Mouse (Mus musculus) CH12.LX (cell line): ENCODE data around the gene Vmn1r35. TPM values are rescaled to one million over a fixed set of nuclear protein-coding genes. Genes with fewer than 3 reads are reported as not detected.

Experiments used
- DNase-seq: peaks from one replicate; pipeline ENCODE4 v3.0.0-alpha.2; 2013; ENCODE audit errors: extremely low read depth
- H3K27ac ChIP-seq: 2 replicates; pipeline ENCODE4 v1.5.1; 2012; ENCODE audit warnings: low read depth, mild to moderate bottlenecking, control low read depth, moderate library complexity; ENCODE audit not compliant: insufficient read depth
- H3K27me3 ChIP-seq: replicated peaks from 2 replicates; pipeline ENCODE3; 2012; ENCODE audit warnings: inconsistent platforms
- H3K36me3 ChIP-seq, 2 experiments: replicated peaks in 1 of 2; 2 replicates each; pipeline versions ENCODE3 to v1.6.1; 2012; ENCODE audit warnings: inconsistent platforms in 1 of 2, low read length in 1 of 2, mild to moderate bottlenecking in 1 of 2, mixed read lengths in 1 of 2, moderate library complexity in 1 of 2; ENCODE audit not compliant: control insufficient read depth in 1 of 2, insufficient read depth in 1 of 2
- H3K4me1 ChIP-seq, 2 experiments: 2 replicates each; pipeline ENCODE4 v1.6.1; 2012; ENCODE audit warnings: inconsistent platforms in 1 of 2, moderate library complexity in 1 of 2; ENCODE audit not compliant: insufficient read depth in 2 of 2, control insufficient read depth in 1 of 2
- H3K4me2 ChIP-seq: 2 replicates; pipeline ENCODE4 v1.6.1; 2012; ENCODE audit warnings: low read depth, mild to moderate bottlenecking, control low read depth; ENCODE audit not compliant: poor library complexity, insufficient read depth, severe bottlenecking
- H3K4me3 ChIP-seq, 3 experiments: fragments of 150-350 bp in 1 of 3; sonication (generic) in 1 of 3; replicated peaks in 1 of 3; 2 replicates each; pipeline versions ENCODE3 to v1.5.1; 2011 to 2012; ENCODE audit warnings: low read depth in 2 of 3, low read length in 2 of 3, mild to moderate bottlenecking in 2 of 3, moderate library complexity in 2 of 3, control low read depth in 1 of 3, improper control_type of control experiment in 1 of 3, inconsistent platforms in 1 of 3, mixed read lengths in 1 of 3; ENCODE audit not compliant: poor library complexity in 1 of 3
- H3K79me2 ChIP-seq: replicated peaks from 2 replicates; pipeline ENCODE4 v1.6.1; 2012; ENCODE audit warnings: mild to moderate bottlenecking, moderate library complexity; ENCODE audit not compliant: control insufficient read depth, poor library complexity, insufficient read depth, severe bottlenecking; ENCODE audit errors: extremely low read depth
- H3K9ac ChIP-seq: 2 replicates; pipeline ENCODE4 v1.6.1; 2012; ENCODE audit warnings: low read depth, mild to moderate bottlenecking, control low read depth, moderate library complexity; ENCODE audit not compliant: insufficient read depth
- H3K9me3 ChIP-seq: replicated peaks from 2 replicates; pipeline ENCODE3; 2012; ENCODE audit warnings: low read length, inconsistent platforms, mixed read lengths
- CHD1 ChIP-seq: IDR thresholded peaks from 2 replicates; pipeline ENCODE4 v1.6.1; 2012; ENCODE audit warnings: low read depth, low read length, improper control_type of control experiment, inconsistent platforms
- CHD2 ChIP-seq: IDR thresholded peaks from 2 replicates; pipeline ENCODE4 v1.6.1; 2011; ENCODE audit warnings: low read length, improper control_type of control experiment
- CTCF ChIP-seq, 2 experiments: IDR thresholded peaks in 1 of 2; conservative IDR thresholded peaks in 1 of 2; 2 replicates each; pipeline ENCODE4 v1.5.1; 2011 to 2012; ENCODE audit warnings: low read depth in 2 of 2, low read length in 2 of 2, improper control_type of control experiment in 1 of 2, inconsistent platforms in 1 of 2, mild to moderate bottlenecking in 1 of 2, moderate library complexity in 1 of 2
- E2F4 ChIP-seq: IDR thresholded peaks from 2 replicates; pipeline ENCODE4 v1.6.1; 2011; ENCODE audit warnings: low read depth, low read length, improper control_type of control experiment; ENCODE audit not compliant: insufficient replicate concordance
- EP300 ChIP-seq: IDR thresholded peaks from 2 replicates; pipeline ENCODE4 v1.6.1; 2011; ENCODE audit warnings: low read length, improper control_type of control experiment
- ETS1 ChIP-seq: conservative IDR thresholded peaks from 2 replicates; pipeline ENCODE4 v1.6.1; 2012; ENCODE audit warnings: low read depth, mild to moderate bottlenecking, inconsistent platforms, low read length, improper control_type of control experiment, moderate library complexity
- IRF4 ChIP-seq: IDR thresholded peaks from 2 replicates; pipeline ENCODE4 v1.6.1; 2014; ENCODE audit warnings: low read depth, mild to moderate bottlenecking, inconsistent platforms, low read length, improper control_type of control experiment
- JUND ChIP-seq: conservative IDR thresholded peaks from 2 replicates; pipeline ENCODE4 v1.6.1; 2011; ENCODE audit warnings: low read depth, low read length, improper control_type of control experiment
- KAT2A ChIP-seq: IDR thresholded peaks from 2 replicates; pipeline ENCODE4 v1.6.1; 2012; ENCODE audit warnings: low read length, improper control_type of control experiment, inconsistent platforms; ENCODE audit not compliant: insufficient replicate concordance
- MAFK ChIP-seq: IDR thresholded peaks from 2 replicates; pipeline ENCODE4 v1.6.1; 2011; ENCODE audit warnings: low read length, improper control_type of control experiment; ENCODE audit not compliant: insufficient replicate concordance
- MEF2A ChIP-seq: IDR thresholded peaks from 2 replicates; pipeline ENCODE4 v1.6.1; 2014; ENCODE audit warnings: low read depth, mild to moderate bottlenecking, inconsistent platforms, low read length, improper control_type of control experiment, borderline replicate concordance
- MXI1 ChIP-seq: IDR thresholded peaks from 2 replicates; pipeline ENCODE4 v1.6.1; 2011; ENCODE audit warnings: mild to moderate bottlenecking, low read depth, low read length, improper control_type of control experiment
- MYC ChIP-seq: IDR thresholded peaks from 2 replicates; pipeline ENCODE4 v1.6.1; 2011; ENCODE audit warnings: low read depth, mild to moderate bottlenecking, improper control_type of control experiment, low read length
- NELFE ChIP-seq: IDR thresholded peaks from 2 replicates; pipeline ENCODE4 v1.6.1; 2011; ENCODE audit warnings: low read depth, low read length, improper control_type of control experiment
- PAX5 ChIP-seq: IDR thresholded peaks from 2 replicates; pipeline ENCODE4 v1.6.1; 2012; ENCODE audit warnings: low read length, inconsistent platforms, mixed read lengths
- POLR2AphosphoS2 ChIP-seq: IDR thresholded peaks from 2 replicates; pipeline ENCODE4 v1.6.1; 2011; ENCODE audit warnings: low read depth, low read length, improper control_type of control experiment
- RAD21 ChIP-seq: IDR thresholded peaks from 2 replicates; pipeline ENCODE4 v1.6.1; 2011; ENCODE audit warnings: low read depth, mild to moderate bottlenecking, low read length, improper control_type of control experiment, moderate library complexity
- RCOR1 ChIP-seq: conservative IDR thresholded peaks from 2 replicates; pipeline ENCODE4 v1.6.1; 2012; ENCODE audit warnings: low read depth, mild to moderate bottlenecking, inconsistent platforms, low read length, improper control_type of control experiment
- SMC3 ChIP-seq: IDR thresholded peaks from 2 replicates; pipeline ENCODE4 v1.6.1; 2011; ENCODE audit warnings: low read depth, low read length, improper control_type of control experiment
- TBP ChIP-seq: conservative IDR thresholded peaks from 2 replicates; pipeline ENCODE4 v1.6.1; 2011; ENCODE audit warnings: low read depth, low read length, improper control_type of control experiment
- TCF12 ChIP-seq: IDR thresholded peaks from 2 replicates; pipeline ENCODE4 v1.6.1; 2014; ENCODE audit warnings: low read depth, mild to moderate bottlenecking, inconsistent platforms, low read length, improper control_type of control experiment
- UBTF ChIP-seq: IDR thresholded peaks from 2 replicates; pipeline ENCODE4 v1.6.1; 2012; ENCODE audit warnings: low read depth, mild to moderate bottlenecking, inconsistent platforms, low read length, improper control_type of control experiment, moderate library complexity
- USF1 ChIP-seq: IDR thresholded peaks from 2 replicates; pipeline ENCODE4 v1.6.1; 2014; ENCODE audit warnings: low read depth, mild to moderate bottlenecking, inconsistent platforms, low read length, improper control_type of control experiment
- ZC3H11A ChIP-seq: IDR thresholded peaks from 2 replicates; pipeline ENCODE4 v1.6.1; 2012; ENCODE audit warnings: low read depth, mild to moderate bottlenecking, inconsistent platforms, low read length, improper control_type of control experiment
- ZKSCAN1 ChIP-seq: IDR thresholded peaks from 2 replicates; pipeline ENCODE4 v1.6.1; 2012; ENCODE audit warnings: low read depth, inconsistent platforms, low read length, improper control_type of control experiment, borderline replicate concordance
- ZMIZ1 ChIP-seq: IDR thresholded peaks from 2 replicates; pipeline ENCODE4 v1.6.1; 2012; ENCODE audit warnings: low read depth, mild to moderate bottlenecking, inconsistent platforms, low read length, improper control_type of control experiment
- ZNF384 ChIP-seq: IDR thresholded peaks from 2 replicates; pipeline ENCODE4 v1.6.1; 2012; ENCODE audit warnings: low read depth, low read length, improper control_type of control experiment, inconsistent platforms
- dilution Hi-C: fragments of 300-500 bp; cut with MboI; formaldehyde crosslinking; loops from 2 replicates; pipeline ENCODE4 v1.14.3; 2020; ENCODE audit warnings: low sequenced_read_pairs; ENCODE audit not compliant: extremely low pct_unique_long_range_greater_than_20kb, extremely low pct_ligation_motif_present
- in situ Hi-C: fragments of 300-500 bp; cut with MboI; formaldehyde crosslinking; loops from 3 replicates; pipeline ENCODE4 v1.14.3; 2019; ENCODE audit warnings: low sequenced_read_pairs, low pct_ligation_motif_present, low pct_unique_long_range_greater_than_20kb, mixed read lengths
- polyA plus RNA-seq: library from polyadenylated mRNA; unstranded; fragments of >175 nt; gene quantifications from 2 replicates; pipeline ENCODE4 v1.2.1, GENCODE M21; 2012; ENCODE audit warnings: low read depth; ENCODE audit not compliant: insufficient read length
- total RNA-seq, 2 experiments: library from RNA; depleted of rRNA; stranded (reverse); fragments of 300-350 nt in 1 of 2; fragments of >200 nt in 1 of 2; gene quantifications; 2 replicates each; pipeline ENCODE4 v1.2.3; 2012 to 2014

Vmn1r35 gene
- total and polyA plus RNA-seq, 3 experiments, result not detected

- TF ChIP-seq SMC3 (no peak), CHD1 (no peak), KAT2A (no peak)
- TF ChIP-seq, all 38 proteins: peak for 0
Observed at GRCm38 (mm10) chr6:66713854-66714253, 28.1 kb upstream of the Vmn1r35 start (continued).

GRCm38 (mm10) chr6:66708901-66709300 lies 23.2 kb upstream of the Vmn1r35 start:
- no peaks in the 10 kb centered on the region for H3K9me3 ChIP-seq
- no peak overlapping the region for H3K4me2 ChIP-seq
- no peaks in the 10 kb centered on the region for H3K27me3 ChIP-seq
- H3K4me3 ChIP-seq, result no peak overlapping the region
- no peak for DNase-seq
- H3K79me2 ChIP-seq, result no peaks in the 10 kb centered on the region
- in situ Hi-C loops (no loop called here), dilution Hi-C loops (no loop called here)
- H3K27ac ChIP-seq, result no peak overlapping the region
- H3K9ac ChIP-seq, result no peak overlapping the region
- no peaks in the 10 kb centered on the region for H3K4me1 ChIP-seq
- TF ChIP-seq ETS1, result no peak
- TF ChIP-seq SMC3, result no peak
- no peak for TF ChIP-seq POLR2AphosphoS2
- TF ChIP-seq MXI1, result no peak
- TF ChIP-seq MYC, result no peak
- no peak for TF ChIP-seq USF1
- no peak for TF ChIP-seq MEF2A
- no peak for TF ChIP-seq RAD21
- no peak for TF ChIP-seq ZKSCAN1
- no peak for TF ChIP-seq EP300
- no peak for TF ChIP-seq UBTF
- no peak for TF ChIP-seq PAX5
- no peak for TF ChIP-seq RCOR1
- TF ChIP-seq TCF12, result no peak
- no peak for TF ChIP-seq NELFE
- TF ChIP-seq, all 38 proteins: peak for 0
- no peaks in the 10 kb centered on the region for H3K36me3 ChIP-seq

- in situ Hi-C loops, result no loop called here
- DNase-seq, result no peak
- Histone ChIP-seq H3K9me3 (no peaks in the 10 kb centered on the region), H3K4me3 (no peak within 1 kb of the TSS), H3K36me3 (no peaks in the 10 kb centered on the region), H3K27me3 (no peaks in the 10 kb centered on the region), H3K27ac (no peak within 1 kb of the TSS), H3K79me2 (no peaks in the 10 kb centered on the region), H3K9ac (no peak within 1 kb of the TSS), H3K4me2 (no peak within 1 kb of the TSS), H3K4me1 (no peaks in the 10 kb centered on the region)
- dilution Hi-C loops, result no loop called here
- TF ChIP-seq MAFK, result no peak
- TF ChIP-seq CHD2, result no peak
- TF ChIP-seq IRF4, result no peak
- no peak for TF ChIP-seq CTCF (conservative IDR thresholded peaks at IDR 0.05 in 1 of 2, IDR thresholded peaks at IDR 0.05 in 1 of 2; ENCODE audit: low read depth in 2 of 2, low read length in 2 of 2)
- no peak for TF ChIP-seq ETS1
- no peak for TF ChIP-seq JUND
- no peak for TF ChIP-seq NELFE
- TF ChIP-seq ZC3H11A, result no peak
- TF ChIP-seq ZMIZ1, result no peak
- TF ChIP-seq MXI1, result no peak
- no peak for TF ChIP-seq ZNF384
- TF ChIP-seq MYC, result no peak
- TF ChIP-seq PAX5, result no peak
- no peak for TF ChIP-seq KAT2A
- TF ChIP-seq E2F4, result no peak
- TF ChIP-seq TBP, result no peak
- TF ChIP-seq TCF12, result no peak
Observed at GRCm38 (mm10) chr6:66643779-66644178, 41.9 kb downstream of the Vmn1r35 start, which contains the start of gene Vmn1r34. Gene Vmn1r34 (minus strand): TSS chr6:66643879.
